Mouse (Mus musculus) heart, postnatal 0 days (tissue): Measurements from ENCODE around the gene Phc2. TPM values are rescaled to one million over a fixed set of nuclear protein-coding genes. Genes with fewer than 3 reads are reported as not detected.

Experiments used
- ATAC-seq: fragments of 200-750 bp; cut with Nextera tagmentation; 2 replicates; pipeline ENCODE4 v1.8.0; 2017; ENCODE audit warnings: low read depth, moderate number of reproducible peaks, moderate library complexity; ENCODE audit not compliant: insufficient read depth
- DNase-seq: peaks from one replicate; pipeline ENCODE4 v3.0.0-alpha.2; 2016; ENCODE audit warnings: low spot score
- H3K27ac ChIP-seq: fragments of 300-500 bp; sonication (generic); 2 replicates; pipeline ENCODE4 v1.5.1; 2014; ENCODE audit warnings: low read depth, mild to moderate bottlenecking
- H3K27me3 ChIP-seq: fragments of 300-500 bp; sonication (generic); 2 replicates; pipeline ENCODE4 v1.6.1; 2014; ENCODE audit warnings: low read length, mixed read lengths; ENCODE audit not compliant: control insufficient read depth, insufficient read depth
- H3K36me3 ChIP-seq: fragments of 300-500 bp; sonication (generic); replicated peaks from 2 replicates; pipeline ENCODE4 v1.6.1; 2014; ENCODE audit warnings: low read length, mixed read lengths; ENCODE audit not compliant: control insufficient read depth, insufficient read depth
- H3K4me1 ChIP-seq: fragments of 300-500 bp; sonication (generic); 2 replicates; pipeline ENCODE4 v1.6.1; 2014; ENCODE audit warnings: antibody characterized with exemption; ENCODE audit not compliant: control insufficient read depth, insufficient read depth
- H3K4me2 ChIP-seq: fragments of 300-500 bp; sonication (generic); 2 replicates; pipeline ENCODE4 v1.6.1; 2014; ENCODE audit warnings: low read depth, mild to moderate bottlenecking, low read length, moderate library complexity
- H3K4me3 ChIP-seq: fragments of 300-500 bp; sonication (generic); 2 replicates; pipeline ENCODE4 v1.5.1; 2014; ENCODE audit warnings: low read depth, low read length
- H3K9ac ChIP-seq: fragments of 300-500 bp; sonication (generic); replicated peaks from 2 replicates; pipeline ENCODE4 v1.6.1; 2014; ENCODE audit warnings: low read depth, low read length, mixed read lengths
- H3K9me3 ChIP-seq: fragments of 300-500 bp; sonication (generic); replicated peaks from 2 replicates; pipeline ENCODE4 v1.6.1; 2016; ENCODE audit warnings: low read length; ENCODE audit not compliant: control insufficient read depth
- CTCF ChIP-seq: IDR thresholded peaks from 2 replicates; pipeline ENCODE4 v1.5.1; 2016; ENCODE audit warnings: antibody characterized with exemption, control low read depth, low read depth
- EP300 ChIP-seq: IDR thresholded peaks from 2 replicates; pipeline ENCODE4 v1.6.1; 2016; ENCODE audit warnings: antibody characterized with exemption, low read depth
- WGBS: fragments of 180-500 bp; shearing (Covaris S2); extraction: QIAGEN DNeasy Blood & Tissue Kit; methylation state at CpG from one replicate; pipeline ENCODE4 v1.1.7; 2014; 5-methylcytosine and 5-hydroxymethylcytosine counted together
- polyA plus RNA-seq: library from polyadenylated mRNA; unstranded; fragments of >200 nt; fragmentation: Nextera tagmentation; extraction: Ambion mirVana; gene quantifications from 2 replicates; pipeline ENCODE4 v1.2.1, GENCODE M21; 2015
- total RNA-seq: library from RNA; depleted of rRNA; stranded (reverse); fragments of >200 nt; gene quantifications from 2 replicates; pipeline ENCODE4 v1.2.3, GENCODE M21; 2014; ENCODE audit warnings: low replicate concordance; rRNA removed

The Phc2 gene
- total RNA-seq (47.7 and 51.6 TPM in 2 replicates), polyA plus RNA-seq (17.5 and 22.0 TPM in 2 replicates)

DNA sequence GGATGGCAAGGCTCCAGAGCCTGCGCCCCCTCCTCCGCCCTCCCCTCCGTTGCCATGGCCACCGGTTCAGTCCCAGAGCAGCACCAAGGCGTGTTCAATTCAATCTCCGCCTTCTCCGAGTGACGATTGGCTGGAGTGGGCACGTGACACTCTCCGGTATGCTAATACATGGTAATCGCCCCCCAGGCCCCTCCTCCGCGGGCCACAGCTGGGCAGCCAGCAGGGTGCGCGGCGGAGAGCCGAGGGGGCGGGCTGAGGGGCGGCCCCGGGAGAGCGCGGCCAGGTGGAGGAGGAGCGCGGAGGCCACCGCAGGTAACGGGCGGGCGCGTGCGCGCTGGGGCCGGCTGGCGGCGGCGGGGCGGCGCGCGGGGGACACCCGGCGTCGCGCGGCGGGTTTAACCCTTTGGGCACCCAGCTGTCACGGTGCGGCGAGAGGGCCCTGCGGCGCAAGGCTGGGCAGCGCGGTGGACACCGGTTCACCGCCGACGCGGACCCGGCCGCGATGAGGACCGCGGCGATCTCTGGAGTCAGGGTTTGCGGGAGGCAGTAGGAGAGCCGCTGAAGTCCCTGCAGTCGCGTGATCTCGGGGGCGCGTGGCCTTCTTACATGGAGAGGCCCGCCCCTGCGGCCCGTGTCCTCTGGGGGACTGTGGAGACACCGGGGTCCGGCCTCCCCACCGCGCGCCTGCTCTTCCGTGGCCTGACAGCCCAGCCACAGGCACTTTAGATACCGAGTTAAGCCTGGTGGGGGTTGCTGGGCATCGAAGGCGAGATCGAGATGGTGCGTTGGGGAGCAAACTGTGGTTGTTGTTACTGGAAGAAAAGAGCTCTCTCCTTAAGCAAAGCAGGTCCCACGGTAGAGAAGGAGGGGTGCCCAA, at the start of gene Phc2:
TSS of gene Phc2 (plus strand) at position 198 of the 877 bp plus-strand sequence.
- H3K4me3 ChIP-seq: peak within 1 kb of the TSS; percentile 64
- DNase-seq (peak; percentile 82), ATAC-seq (peak; percentile 98)
- no peaks in the 10 kb centered on the region for H3K36me3 ChIP-seq
- TF ChIP-seq CTCF: peak; percentile 36
- no peak for TF ChIP-seq EP300
- H3K4me2 ChIP-seq: peak within 1 kb of the TSS; percentile 88
- H3K9ac ChIP-seq: peak within 1 kb of the TSS; percentile 52
- WGBS: under 1% methylated on average over 64 of the region's 85 CpGs
- H3K27ac ChIP-seq: no peak within 1 kb of the TSS
- no peaks in the 10 kb centered on the region for H3K4me1 ChIP-seq
- H3K9me3 ChIP-seq: no peaks in the 10 kb centered on the region
- H3K27me3 ChIP-seq: peaks cover 11% of the 10 kb centered on the region; the same call in 1 of the 2 replicates

DNA sequence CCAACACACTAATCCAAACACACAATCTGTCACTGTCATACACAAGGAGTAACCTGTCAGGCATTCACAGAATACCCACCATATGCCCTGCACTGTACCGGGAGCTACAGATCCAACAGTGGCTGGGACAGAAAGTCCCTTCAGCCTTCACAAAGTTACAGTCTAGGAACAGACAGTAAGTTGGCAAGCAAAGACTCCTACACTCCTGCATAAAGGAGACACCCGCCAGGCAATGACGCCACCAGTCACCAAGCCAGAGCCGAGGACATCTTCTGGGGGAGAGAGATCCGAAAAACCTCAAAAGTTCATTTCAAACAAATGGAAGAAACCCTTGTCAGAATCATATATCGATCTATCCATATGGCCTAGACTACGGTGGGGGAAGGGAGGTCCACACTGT, 47.9 kb upstream of the Phc2 start:
- H3K4me1 ChIP-seq: 0 out of 2 replicates have a peak, but pooled peaks cover 8% of the 10 kb centered on the region
- TF ChIP-seq EP300 (no peak), CTCF (no peak)
- no peak overlapping the region for H3K27ac ChIP-seq
- H3K9me3 ChIP-seq: no peaks in the 10 kb centered on the region
- no peak for DNase-seq
- H3K9ac ChIP-seq: no peak overlapping the region
- peaks cover 18% of the 10 kb centered on the region for H3K36me3 ChIP-seq
- ATAC-seq: no peak
- H3K27me3 ChIP-seq: no peaks in the 10 kb centered on the region
- no peak overlapping the region for H3K4me2 ChIP-seq
- no peak overlapping the region for H3K4me3 ChIP-seq
- 91% methylated on average over 7 of the region's 7 CpGs for WGBS

DNA sequence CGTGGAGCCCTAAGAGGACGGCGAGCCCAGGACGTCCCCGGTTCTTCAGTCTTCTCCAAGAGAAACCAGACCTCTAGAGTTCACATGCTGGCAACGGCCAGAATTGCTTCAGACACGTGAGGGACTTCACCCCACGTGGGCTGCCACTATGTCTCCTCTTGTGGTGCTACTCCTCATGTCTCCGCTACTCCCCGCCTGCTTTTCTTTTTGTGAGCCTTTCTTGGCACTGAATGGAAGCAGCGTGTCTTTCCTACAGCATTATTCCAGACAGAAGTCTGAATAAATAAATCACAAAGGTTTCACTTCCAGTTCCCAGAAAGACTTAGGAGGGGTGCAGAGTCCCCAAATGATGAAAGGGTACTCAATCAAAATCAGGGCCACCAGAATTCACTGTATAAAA, 46.8 kb upstream of the Phc2 start:
- DNase-seq (no peak), ATAC-seq (no peak)
- H3K36me3 ChIP-seq: peaks cover 18% of the 10 kb centered on the region
- peak overlapping the region; percentile 26 for H3K4me2 ChIP-seq
- H3K9ac ChIP-seq: no peak overlapping the region
- 0 out of 2 replicates have a peak, but pooled peaks cover 8% of the 10 kb centered on the region for H3K4me1 ChIP-seq
- no peak overlapping the region for H3K4me3 ChIP-seq
- H3K27me3 ChIP-seq: no peaks in the 10 kb centered on the region
- no peak overlapping the region for H3K27ac ChIP-seq
- 50% methylated on average over 11 of the region's 11 CpGs for WGBS
- no peaks in the 10 kb centered on the region for H3K9me3 ChIP-seq
- no peak for TF ChIP-seq CTCF
- TF ChIP-seq EP300: no peak

DNA sequence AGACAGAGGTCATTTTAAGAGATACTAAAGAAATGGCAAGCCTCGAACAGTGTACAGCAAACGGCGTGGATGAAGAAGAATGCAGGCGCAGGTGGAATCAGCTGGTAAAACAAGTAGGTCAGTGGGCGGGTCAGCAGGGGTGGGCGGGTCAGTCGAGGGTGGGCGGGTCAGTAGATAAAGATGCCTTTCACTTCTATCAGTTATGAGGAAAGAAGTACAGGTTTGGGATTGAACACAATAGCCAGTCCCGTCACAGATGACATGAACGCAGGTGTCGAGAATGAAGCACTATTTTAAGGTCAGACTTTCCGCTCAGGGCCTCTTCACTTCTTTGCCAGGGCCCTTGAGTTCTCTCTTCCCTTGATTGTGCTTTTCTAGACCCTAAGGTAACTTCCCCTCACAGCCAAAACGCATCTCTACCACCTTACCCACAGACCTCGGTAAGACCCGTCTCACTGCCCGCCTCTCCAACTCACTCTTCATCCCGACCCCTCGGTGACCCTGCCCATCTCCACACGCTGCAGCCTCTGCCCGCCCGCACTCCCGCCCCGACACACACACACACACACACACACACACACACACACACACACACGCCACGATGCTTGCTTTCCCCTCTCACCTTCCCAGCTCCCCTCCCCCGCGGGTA, 45.1 kb upstream of the Phc2 start:
- H3K36me3 ChIP-seq: peaks cover 1% of the 10 kb centered on the region; the same call in 1 of the 2 replicates
- H3K27me3 ChIP-seq: no peaks in the 10 kb centered on the region
- H3K4me2 ChIP-seq: peak overlapping the region; percentile 73
- TF ChIP-seq EP300: no peak
- no peak for TF ChIP-seq CTCF
- ATAC-seq (peak; percentile 18), DNase-seq (no peak)
- WGBS: 6% methylated on average over 24 of the region's 27 CpGs
- peak overlapping the region; percentile 49 for H3K9ac ChIP-seq
- H3K4me3 ChIP-seq: peak overlapping the region; percentile 63
- peak overlapping the region; percentile 40; the same call in 1 of the 2 replicates for H3K27ac ChIP-seq
- H3K4me1 ChIP-seq: 0 out of 2 replicates have a peak, but pooled peaks cover 8% of the 10 kb centered on the region
- no peaks in the 10 kb centered on the region for H3K9me3 ChIP-seq

DNA sequence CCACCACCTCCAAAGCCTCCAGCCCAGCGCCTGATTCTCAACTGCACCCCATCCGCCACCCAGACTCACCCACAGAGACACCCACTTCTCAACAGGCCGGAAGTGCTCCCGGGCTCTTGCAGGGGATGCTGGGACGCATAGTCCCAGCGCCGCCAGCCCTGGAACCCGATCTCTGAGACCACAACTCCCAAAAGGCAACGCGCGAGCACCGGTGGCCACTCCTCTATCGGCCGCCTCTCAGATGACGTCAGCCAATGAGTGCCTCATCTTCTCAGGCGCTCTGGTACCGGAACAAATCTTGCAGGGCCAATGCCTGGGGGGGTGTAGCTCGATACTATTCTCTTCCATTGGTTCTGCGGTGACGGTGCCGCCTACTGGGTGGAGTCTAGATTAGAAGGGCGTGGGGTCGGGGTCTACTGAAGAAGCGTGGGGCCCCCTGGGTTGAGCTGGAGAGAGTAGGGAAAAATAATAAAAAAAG, 44.5 kb upstream of the Phc2 start, which contains the start of gene Zscan20:
TSS of gene Zscan20 (minus strand) at position 174 of the 478 bp plus-strand sequence.
- ATAC-seq: peak; percentile 97
- TF ChIP-seq EP300: 0 out of 2 replicates have a peak, but pooled peaks have one; percentile 60
- TF ChIP-seq CTCF: peak; percentile 14; the same call in 1 of the 2 replicates
- WGBS: under 1% methylated on average over 24 of the region's 24 CpGs
- H3K9me3 ChIP-seq: no peaks in the 10 kb centered on the region
- H3K4me1 ChIP-seq: 0 out of 2 replicates have a peak, but pooled peaks cover 8% of the 10 kb centered on the region
- H3K9ac ChIP-seq: peak within 1 kb of the TSS; percentile 49
- peak within 1 kb of the TSS; percentile 63 for H3K4me3 ChIP-seq
- H3K27ac ChIP-seq: peak within 1 kb of the TSS; percentile 51; the same call in 1 of the 2 replicates
- DNase-seq: peak; percentile 99
- no peaks in the 10 kb centered on the region for H3K27me3 ChIP-seq
- H3K36me3 ChIP-seq: no peaks in the 10 kb centered on the region
- H3K4me2 ChIP-seq: peak within 1 kb of the TSS; percentile 73
